Mouse (Mus musculus) small intestine, adult 2 months (tissue): Measurements from ENCODE around the gene Trim8.

Source experiments
- CTCF ChIP-seq: fragments of 200-500 bp; IDR thresholded peaks from 2 replicates; pipeline ENCODE4 v1.5.1; 2012; ENCODE audit warnings: low read depth, mild to moderate bottlenecking, control low read depth, inconsistent platforms, low read length, moderate library complexity, mixed read lengths; ENCODE audit not compliant: insufficient replicate concordance, insufficient read length; ENCODE audit errors: extremely low read depth
- POLR2A ChIP-seq: fragments of 200-500 bp; IDR thresholded peaks from 2 replicates; pipeline ENCODE4 v1.6.1; 2012; ENCODE audit warnings: low read depth, mild to moderate bottlenecking, control low read depth, inconsistent platforms, low read length, moderate library complexity

DNA sequence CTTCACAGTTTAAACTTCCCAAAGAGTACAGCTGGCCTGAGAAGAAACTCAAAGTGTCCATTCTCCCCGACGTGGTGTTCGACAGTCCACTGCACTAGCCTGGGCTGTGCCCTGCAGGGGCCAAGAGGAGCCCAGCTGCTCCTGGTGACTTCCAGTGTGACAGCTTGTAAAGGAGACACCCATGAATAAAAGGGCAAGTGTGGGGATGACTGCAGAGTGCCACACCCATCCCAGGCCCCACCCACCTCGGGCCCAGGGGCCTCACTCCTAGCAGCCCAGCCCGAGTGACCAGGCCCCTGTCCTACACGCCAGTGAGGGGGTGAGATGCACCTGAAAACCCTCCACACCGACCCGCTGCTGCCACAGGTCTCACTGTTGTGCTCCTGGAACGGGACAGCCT lies 15.7 kb upstream of the Trim8 start:
- TF ChIP-seq CTCF (no peak), POLR2A (no peak; the same call in 1 of the 2 replicates)
